Mouse (Mus musculus) ZHBTc4 (cell line): ENCODE measurements around the gene Creb3l4.
"Not testable (repeated sequence)": the region's sequence is repeated elsewhere in the genome, so short reads cannot be mapped to it uniquely, and the experiment has no call there.

Source experiments
- DNase-seq: peaks from one replicate; pipeline ENCODE4 v3.0.0-alpha.2; 2011; ENCODE audit warnings: low read depth, low spot score

The Creb3l4 gene

GRCm38 (mm10) chr3:90265034-90265931 lies 22.0 kb upstream of the Creb3l4 start, which contains the start of gene Dennd4b:
Gene Dennd4b, plus strand, starts transcription at chr3:90265185.
- DNase-seq = peak; percentile 89

GRCm38 (mm10) chr3:90264687-90265033 lies 21.3 kb upstream of the Creb3l4 start:
- DNase-seq = no peak

- no peak for DNase-seq
Observed at GRCm38 (mm10) chr3:90263121-90263771, 19.9 kb upstream of the Creb3l4 start.

- no peak for DNase-seq
Observed at GRCm38 (mm10) chr3:90258521-90258920, 15.2 kb upstream of the Creb3l4 start.

GRCm38 (mm10) chr3:90256731-90257530 lies 13.6 kb upstream of the Creb3l4 start:
- DNase-seq = no peak

GRCm38 (mm10) chr3:90255784-90256353 lies 12.6 kb upstream of the Creb3l4 start:
- no peak for DNase-seq

- no peak for DNase-seq
Observed at GRCm38 (mm10) chr3:90255194-90255565, 11.9 kb upstream of the Creb3l4 start.

GRCm38 (mm10) chr3:90254419-90255193 lies 11.3 kb upstream of the Creb3l4 start:
- DNase-seq = peak; percentile 27

GRCm38 (mm10) chr3:90253653-90254418 lies 10.5 kb upstream of the Creb3l4 start, which contains the start of gene Crtc2:
Gene Crtc2, plus strand, starts transcription at chr3:90254163.
- DNase-seq = peak; percentile 99

GRCm38 (mm10) chr3:90253174-90253573 lies 9.9 kb upstream of the Creb3l4 start:
- DNase-seq = not testable (repeated sequence)

GRCm38 (mm10) chr3:90252659-90253058 lies 9.3 kb upstream of the Creb3l4 start:
- DNase-seq = not testable (repeated sequence)

- DNase-seq = not testable (repeated sequence)
Observed at GRCm38 (mm10) chr3:90251731-90252226, 8.5 kb upstream of the Creb3l4 start.

- no peak for DNase-seq
Observed at GRCm38 (mm10) chr3:90250791-90251190, 7.5 kb upstream of the Creb3l4 start.

- DNase-seq = no peak
Observed at GRCm38 (mm10) chr3:90248746-90249100, 5.4 kb upstream of the Creb3l4 start.

GRCm38 (mm10) chr3:90247960-90248745 lies 4.8 kb upstream of the Creb3l4 start, which contains the start of gene Slc39a1:
Gene Slc39a1, plus strand, starts transcription at chr3:90248172.
- DNase-seq = peak; percentile 96

GRCm38 (mm10) chr3:90247630-90247959 lies 4.3 kb upstream of the Creb3l4 start:
- DNase-seq = no peak

GRCm38 (mm10) chr3:90245406-90245805 lies 2.1 kb upstream of the Creb3l4 start:
- no peak for DNase-seq

- DNase-seq = no peak
Observed at GRCm38 (mm10) chr3:90241669-90242358, 1.5 kb downstream of the Creb3l4 start.

- DNase-seq = no peak
Observed at GRCm38 (mm10) chr3:90241251-90241650, 2.1 kb downstream of the Creb3l4 start.
